Mouse (Mus musculus) ES-Bruce4 (cell line): ENCODE results near the gene Plcd3.

Source experiments
- CTCF ChIP-seq: IDR thresholded peaks from one replicate; pipeline ENCODE4 v1.8.1; 2011; ENCODE audit warnings: low read depth, low read length
- EP300 ChIP-seq: IDR thresholded peaks from 2 replicates; pipeline ENCODE4 v1.6.1; 2011; ENCODE audit warnings: low read depth, low read length; ENCODE audit not compliant: insufficient read depth
- POLR2A ChIP-seq: IDR thresholded peaks from one replicate; pipeline ENCODE4 v1.8.1; 2011; ENCODE audit warnings: low read length; ENCODE audit not compliant: insufficient read depth

DNA sequence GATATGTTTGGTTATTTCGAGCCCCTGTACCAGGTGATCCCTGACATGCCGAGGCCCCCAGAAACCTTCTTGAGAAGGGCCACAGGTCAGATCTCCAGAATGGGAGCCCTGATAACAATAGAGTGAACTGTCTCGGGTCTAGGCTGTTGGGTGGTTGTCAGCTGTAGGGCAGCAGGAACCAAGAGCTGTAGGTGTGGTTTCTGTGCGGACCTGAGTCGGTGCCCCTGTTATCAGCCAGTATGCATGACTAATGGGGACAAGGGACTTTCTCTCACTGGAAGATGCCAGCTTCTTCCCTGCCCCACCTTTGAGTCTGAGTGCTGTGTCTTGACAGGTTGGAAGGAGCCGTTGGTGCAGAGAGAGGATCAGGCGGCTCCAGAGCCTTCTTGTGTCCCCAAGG lies 3.0 kb upstream of the Plcd3 start:
- TF ChIP-seq POLR2A, result no peak
- no peak for TF ChIP-seq CTCF
- TF ChIP-seq EP300, result no peak
